Mouse (Mus musculus): ENCODE measurements at regions not wholly inside any gene's neighbourhood (a gene's known extent, or its start where the extent isn't known, plus 50 kb on each side); places are given as distances from the start of the nearest gene placed in this dataset.

- Histone ChIP-seq H3K4me2 (ENCODE audit: low read length) (no peak overlapping the region), H3K9me3 (ENCODE audit: control insufficient read depth, low read length) (no peaks in the 10 kb centered on the region), H3K27me3 (replicated peaks; ENCODE audit: control insufficient read depth, insufficient read depth, low read length) (no peaks in the 10 kb centered on the region), H3K4me3 (replicated peaks; ENCODE audit: low read length) (no peak overlapping the region), H3K36me3 (ENCODE audit: control insufficient read depth, insufficient read depth) (no peaks in the 10 kb centered on the region), H3K4me1 (replicated peaks; ENCODE audit: control insufficient read depth, insufficient read depth, low read length) (no peaks in the 10 kb centered on the region), H3K9ac (replicated peaks; ENCODE audit: low read depth, low read length) (no peak overlapping the region), H3K27ac (ENCODE audit: low read length) (no peak overlapping the region)
- ATAC-seq: peak; percentile 64
- WGBS: 15% methylated on average over 2 of the region's 2 CpGs
Measured at GRCm38 (mm10) chr12:68242683-68243082, 916.3 kb downstream of the Rps29 start.

- H3K4me3 ChIP-seq (replicated peaks; ENCODE audit: low read length): no peak overlapping the region
- no peaks in the 10 kb centered on the region for H3K9me3 ChIP-seq (ENCODE audit: control insufficient read depth, low read length)
- H3K36me3 ChIP-seq (ENCODE audit: control insufficient read depth, insufficient read depth): no peaks in the 10 kb centered on the region
- 70% methylated on average over 3 of the region's 3 CpGs for WGBS
- no peaks in the 10 kb centered on the region for H3K4me1 ChIP-seq (replicated peaks; ENCODE audit: control insufficient read depth, insufficient read depth, low read length)
- H3K9ac ChIP-seq (replicated peaks; ENCODE audit: low read depth, low read length): no peak overlapping the region
- no peaks in the 10 kb centered on the region for H3K27me3 ChIP-seq (replicated peaks; ENCODE audit: control insufficient read depth, insufficient read depth, low read length)
- no peak overlapping the region for H3K4me2 ChIP-seq (ENCODE audit: low read length)
- no peak for ATAC-seq
- H3K27ac ChIP-seq (ENCODE audit: low read length): no peak overlapping the region
Measured at GRCm38 (mm10) chr12:68231803-68232202, 927.2 kb downstream of the Rps29 start.

GRCm38 (mm10) chr12:68217091-68217490, 941.9 kb downstream of the Rps29 start:
- Histone ChIP-seq H3K4me3 (replicated peaks; ENCODE audit: low read length) (no peak overlapping the region), H3K27ac (ENCODE audit: low read length) (no peak overlapping the region), H3K4me1 (replicated peaks; ENCODE audit: control insufficient read depth, insufficient read depth, low read length) (no peaks in the 10 kb centered on the region), H3K9ac (replicated peaks; ENCODE audit: low read depth, low read length) (no peak overlapping the region), H3K36me3 (ENCODE audit: control insufficient read depth, insufficient read depth) (no peaks in the 10 kb centered on the region), H3K9me3 (ENCODE audit: control insufficient read depth, low read length) (no peaks in the 10 kb centered on the region), H3K27me3 (replicated peaks; ENCODE audit: control insufficient read depth, insufficient read depth, low read length) (no peaks in the 10 kb centered on the region), H3K4me2 (ENCODE audit: low read length) (no peak overlapping the region)
- no peak for ATAC-seq
- WGBS: 25% methylated on average over 4 of the region's 4 CpGs

- peak; percentile 78 for ATAC-seq
- 70% methylated on average over 10 of the region's 10 CpGs for WGBS
Measured at GRCm38 (mm10) chr12:68208302-68208701, 950.7 kb downstream of the Rps29 start.

GRCm38 (mm10) chr12:68183858-68184257, 961.5 kb upstream of the Mdga2 start:
- H3K9me3 ChIP-seq (ENCODE audit: control insufficient read depth, low read length): no peaks in the 10 kb centered on the region
- H3K4me1 ChIP-seq (replicated peaks; ENCODE audit: control insufficient read depth, insufficient read depth, low read length): no peaks in the 10 kb centered on the region
- no peaks in the 10 kb centered on the region for H3K27me3 ChIP-seq (replicated peaks; ENCODE audit: control insufficient read depth, insufficient read depth, low read length)
- H3K27ac ChIP-seq (ENCODE audit: low read length): no peak overlapping the region
- H3K4me2 ChIP-seq (ENCODE audit: low read length): no peak overlapping the region
- H3K36me3 ChIP-seq (ENCODE audit: control insufficient read depth, insufficient read depth): no peaks in the 10 kb centered on the region
- no peak overlapping the region for H3K9ac ChIP-seq (replicated peaks; ENCODE audit: low read depth, low read length)
- WGBS: 92% methylated on average over 1 of the region's 1 CpGs
- H3K4me3 ChIP-seq (replicated peaks; ENCODE audit: low read length): no peak overlapping the region
- ATAC-seq: no peak

More at GRCm38 (mm10) chr12:68208302-68208701, 950.7 kb downstream of the Rps29 start:
- Histone ChIP-seq H3K27me3 (replicated peaks; ENCODE audit: control insufficient read depth, insufficient read depth, low read length) (no peaks in the 10 kb centered on the region), H3K9ac (replicated peaks; ENCODE audit: low read depth, low read length) (no peak overlapping the region), H3K4me3 (replicated peaks; ENCODE audit: low read length) (no peak overlapping the region), H3K4me1 (replicated peaks; ENCODE audit: control insufficient read depth, insufficient read depth, low read length) (no peaks in the 10 kb centered on the region), H3K4me2 (ENCODE audit: low read length) (no peak overlapping the region), H3K36me3 (ENCODE audit: control insufficient read depth, insufficient read depth) (no peaks in the 10 kb centered on the region), H3K27ac (ENCODE audit: low read length) (no peak overlapping the region), H3K9me3 (ENCODE audit: control insufficient read depth, low read length) (no peaks in the 10 kb centered on the region)

- Histone ChIP-seq H3K9ac (replicated peaks; ENCODE audit: low read depth, low read length) (no peak overlapping the region), H3K4me1 (replicated peaks; ENCODE audit: control insufficient read depth, insufficient read depth, low read length) (no peaks in the 10 kb centered on the region), H3K4me3 (replicated peaks; ENCODE audit: low read length) (no peak overlapping the region), H3K27me3 (replicated peaks; ENCODE audit: control insufficient read depth, insufficient read depth, low read length) (no peaks in the 10 kb centered on the region), H3K27ac (ENCODE audit: low read length) (no peak overlapping the region), H3K9me3 (ENCODE audit: control insufficient read depth, low read length) (no peaks in the 10 kb centered on the region), H3K36me3 (ENCODE audit: control insufficient read depth, insufficient read depth) (no peaks in the 10 kb centered on the region), H3K4me2 (ENCODE audit: low read length) (no peak overlapping the region)
- no peak for ATAC-seq
- 91% methylated on average over 2 of the region's 2 CpGs for WGBS
Measured at GRCm38 (mm10) chr12:68161317-68161716, 939.0 kb upstream of the Mdga2 start.

GRCm38 (mm10) chr12:68148066-68148465, 925.7 kb upstream of the Mdga2 start:
- H3K36me3 ChIP-seq (ENCODE audit: control insufficient read depth, insufficient read depth): no peaks in the 10 kb centered on the region

GRCm38 (mm10) chr12:68139831-68140230, 917.5 kb upstream of the Mdga2 start:
- Histone ChIP-seq H3K4me3 (replicated peaks; ENCODE audit: low read length) (no peak overlapping the region), H3K27ac (ENCODE audit: low read length) (no peak overlapping the region), H3K27me3 (replicated peaks; ENCODE audit: control insufficient read depth, insufficient read depth, low read length) (no peaks in the 10 kb centered on the region), H3K4me2 (ENCODE audit: low read length) (no peak overlapping the region), H3K9me3 (ENCODE audit: control insufficient read depth, low read length) (no peaks in the 10 kb centered on the region), H3K36me3 (ENCODE audit: control insufficient read depth, insufficient read depth) (no peaks in the 10 kb centered on the region), H3K9ac (replicated peaks; ENCODE audit: low read depth, low read length) (no peak overlapping the region), H3K4me1 (replicated peaks; ENCODE audit: control insufficient read depth, insufficient read depth, low read length) (no peaks in the 10 kb centered on the region)
- ATAC-seq: no peak
- 88% methylated on average over 6 of the region's 6 CpGs for WGBS

More at GRCm38 (mm10) chr12:68148066-68148465, 925.7 kb upstream of the Mdga2 start:
- 0 out of 2 replicates have a peak, but pooled peaks have one; percentile 49 for ATAC-seq
- Histone ChIP-seq H3K9me3 (ENCODE audit: control insufficient read depth, low read length) (no peaks in the 10 kb centered on the region), H3K4me3 (replicated peaks; ENCODE audit: low read length) (no peak overlapping the region), H3K9ac (replicated peaks; ENCODE audit: low read depth, low read length) (no peak overlapping the region), H3K27ac (ENCODE audit: low read length) (no peak overlapping the region), H3K27me3 (replicated peaks; ENCODE audit: control insufficient read depth, insufficient read depth, low read length) (no peaks in the 10 kb centered on the region), H3K4me1 (replicated peaks; ENCODE audit: control insufficient read depth, insufficient read depth, low read length) (no peaks in the 10 kb centered on the region), H3K4me2 (ENCODE audit: low read length) (no peak overlapping the region)
- 22% methylated on average over 4 of the region's 4 CpGs for WGBS

GRCm38 (mm10) chr12:68131776-68132175, 909.4 kb upstream of the Mdga2 start:
- Histone ChIP-seq H3K36me3 (ENCODE audit: control insufficient read depth, insufficient read depth) (no peaks in the 10 kb centered on the region), H3K4me3 (replicated peaks; ENCODE audit: low read length) (no peak overlapping the region), H3K4me1 (replicated peaks; ENCODE audit: control insufficient read depth, insufficient read depth, low read length) (no peaks in the 10 kb centered on the region), H3K27ac (ENCODE audit: low read length) (no peak overlapping the region), H3K9ac (replicated peaks; ENCODE audit: low read depth, low read length) (no peak overlapping the region), H3K9me3 (ENCODE audit: control insufficient read depth, low read length) (no peaks in the 10 kb centered on the region), H3K4me2 (ENCODE audit: low read length) (no peak overlapping the region), H3K27me3 (replicated peaks; ENCODE audit: control insufficient read depth, insufficient read depth, low read length) (no peaks in the 10 kb centered on the region)
- no peak for ATAC-seq

- Histone ChIP-seq H3K4me3 (replicated peaks; ENCODE audit: low read length) (no peak overlapping the region), H3K9me3 (ENCODE audit: control insufficient read depth, low read length) (no peaks in the 10 kb centered on the region), H3K4me1 (replicated peaks; ENCODE audit: control insufficient read depth, insufficient read depth, low read length) (no peaks in the 10 kb centered on the region), H3K9ac (replicated peaks; ENCODE audit: low read depth, low read length) (no peak overlapping the region), H3K27ac (ENCODE audit: low read length) (no peak overlapping the region), H3K27me3 (replicated peaks; ENCODE audit: control insufficient read depth, insufficient read depth, low read length) (no peaks in the 10 kb centered on the region), H3K36me3 (ENCODE audit: control insufficient read depth, insufficient read depth) (no peaks in the 10 kb centered on the region), H3K4me2 (ENCODE audit: low read length) (no peak overlapping the region)
- no peak for ATAC-seq
- WGBS: 71% methylated on average over 1 of the region's 1 CpGs
Measured at GRCm38 (mm10) chr12:68115762-68116161, 893.4 kb upstream of the Mdga2 start.
